Mouse (Mus musculus): ENCODE measurements around the gene Egfem1.

DNA sequence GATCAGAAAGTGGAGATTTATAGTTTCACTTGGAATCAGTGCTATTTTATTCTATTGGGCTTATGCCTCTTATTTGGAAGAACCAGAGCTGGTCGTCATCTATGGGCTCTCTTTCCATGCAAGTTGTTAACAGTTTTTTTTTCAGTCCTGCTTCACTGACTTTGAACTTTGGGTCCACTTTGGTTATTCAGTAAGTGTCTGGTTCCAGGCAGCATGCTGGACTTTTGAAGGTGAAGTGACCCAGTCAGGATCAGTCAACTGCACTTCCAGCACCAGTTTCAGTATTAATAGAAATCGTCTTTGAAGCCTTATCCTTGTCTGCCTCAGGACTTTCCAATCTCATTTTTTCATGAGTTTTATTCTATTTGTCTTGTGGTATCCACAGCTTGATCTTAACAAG, 28.5 kb downstream of the Egfem1 start:
- TF ChIP-seq CTCF (IDR thresholded peaks at IDR 0.05; ENCODE audit: control insufficient read depth, insufficient read depth, low read length) = no peak
- no peak for TF ChIP-seq POLR2A (IDR thresholded peaks at IDR 0.05; ENCODE audit: borderline replicate concordance, control insufficient read depth, low read depth, low read length)
